Mouse (Mus musculus) kidney, embryonic 15.5 days (tissue): ENCODE data around the gene Nprl3. TPM values are rescaled to one million over a fixed set of nuclear protein-coding genes. Genes with fewer than 3 reads are reported as not detected.
"Not testable (repeated sequence)": the region's sequence is repeated elsewhere in the genome, so short reads cannot be mapped to it uniquely, and the experiment has no call there.

ENCODE experiments used
- ATAC-seq: fragments of 200-750 bp; cut with Nextera tagmentation; replicated peaks from 2 replicates; pipeline ENCODE4 v1.8.0; 2017; ENCODE audit warnings: moderate TSS enrichment; ENCODE audit not compliant: low FRiP score
- H3K27ac ChIP-seq: fragments of 300-500 bp; sonication (generic); 2 replicates; pipeline ENCODE4 v1.5.1; 2015; ENCODE audit warnings: mild to moderate bottlenecking, inconsistent platforms
- H3K27me3 ChIP-seq: fragments of 300-500 bp; sonication (generic); 2 replicates; pipeline ENCODE4 v1.6.1; 2015; ENCODE audit warnings: inconsistent platforms
- H3K36me3 ChIP-seq: fragments of 300-500 bp; sonication (generic); 2 replicates; pipeline ENCODE4 v1.6.1; 2015; ENCODE audit warnings: inconsistent platforms
- H3K4me1 ChIP-seq: fragments of 300-500 bp; sonication (generic); 2 replicates; pipeline ENCODE4 v1.6.1; 2015; ENCODE audit warnings: inconsistent platforms
- H3K4me2 ChIP-seq: fragments of 300-500 bp; sonication (generic); 2 replicates; pipeline ENCODE4 v1.6.1; 2015; ENCODE audit warnings: moderate library complexity, mild to moderate bottlenecking, inconsistent platforms
- H3K4me3 ChIP-seq: fragments of 300-500 bp; sonication (generic); replicated peaks from 2 replicates; pipeline ENCODE4 v1.5.1; 2015; ENCODE audit warnings: mild to moderate bottlenecking, inconsistent platforms
- H3K9ac ChIP-seq: fragments of 300-500 bp; sonication (generic); 2 replicates; pipeline ENCODE4 v1.6.1; 2015; ENCODE audit warnings: mild to moderate bottlenecking, inconsistent platforms
- H3K9me3 ChIP-seq: fragments of 300-500 bp; sonication (generic); replicated peaks from 2 replicates; pipeline ENCODE4 v1.6.1; 2016; ENCODE audit warnings: inconsistent platforms
- WGBS: fragments of 180-500 bp; shearing (Covaris S2); methylation state at CpG from one replicate; pipeline ENCODE4 v1.1.7; 2015; ENCODE audit warnings: mixed read lengths; 5-methylcytosine and 5-hydroxymethylcytosine counted together
- polyA plus RNA-seq: library from polyadenylated mRNA; unstranded; fragments of >200 nt; fragmentation: Nextera tagmentation; extraction: Ambion mirVana; gene quantifications from 2 replicates; pipeline ENCODE4 v1.2.1, GENCODE M21; 2015

The Nprl3 gene
- polyA plus RNA-seq, 1 experiment from 2014 or later: 43.9 TPM

DNA sequence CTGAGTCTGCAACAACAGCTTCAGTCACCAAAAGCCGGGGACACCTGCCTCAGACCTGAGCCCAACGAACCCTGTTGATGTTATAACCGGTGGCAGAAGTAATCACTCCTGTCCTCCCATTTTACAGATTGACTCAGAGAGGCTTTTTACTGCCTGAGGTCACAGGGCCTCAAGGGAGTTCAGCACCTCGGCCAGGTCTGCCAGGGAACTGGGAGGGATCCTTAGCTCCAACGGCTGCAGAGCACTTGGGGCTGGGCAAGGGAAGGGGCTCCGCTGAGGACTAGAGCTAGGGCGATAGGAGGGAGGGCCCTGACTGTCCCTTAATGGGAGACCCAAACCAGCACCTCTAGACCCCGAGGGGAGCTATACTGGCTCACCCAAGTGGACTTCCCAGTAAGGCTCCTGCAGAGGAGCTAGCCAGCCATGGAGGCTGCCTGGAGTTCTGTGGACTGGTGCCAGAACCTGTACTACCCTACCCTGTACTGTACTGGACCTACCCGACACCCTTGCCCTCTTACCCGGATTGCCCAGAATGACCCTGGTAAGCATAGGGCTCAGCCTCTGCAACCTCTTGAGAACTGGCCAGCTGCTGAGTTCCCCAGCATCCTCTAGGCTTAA lies 46.8 kb downstream of the Nprl3 start:
- no peaks in the 10 kb centered on the region for H3K9me3 ChIP-seq
- no peaks in the 10 kb centered on the region for H3K27me3 ChIP-seq
- WGBS: 37% methylated on average over 10 of the region's 10 CpGs
- peak overlapping the region; percentile 93 for H3K9ac ChIP-seq
- H3K4me2 ChIP-seq: peak overlapping the region; percentile 92
- H3K4me3 ChIP-seq: peak overlapping the region; percentile 91
- ATAC-seq: no peak
- peaks cover 5% of the 10 kb centered on the region for H3K36me3 ChIP-seq
- peaks cover 70% of the 10 kb centered on the region for H3K4me1 ChIP-seq
- peak overlapping the region; percentile 98 for H3K27ac ChIP-seq

DNA sequence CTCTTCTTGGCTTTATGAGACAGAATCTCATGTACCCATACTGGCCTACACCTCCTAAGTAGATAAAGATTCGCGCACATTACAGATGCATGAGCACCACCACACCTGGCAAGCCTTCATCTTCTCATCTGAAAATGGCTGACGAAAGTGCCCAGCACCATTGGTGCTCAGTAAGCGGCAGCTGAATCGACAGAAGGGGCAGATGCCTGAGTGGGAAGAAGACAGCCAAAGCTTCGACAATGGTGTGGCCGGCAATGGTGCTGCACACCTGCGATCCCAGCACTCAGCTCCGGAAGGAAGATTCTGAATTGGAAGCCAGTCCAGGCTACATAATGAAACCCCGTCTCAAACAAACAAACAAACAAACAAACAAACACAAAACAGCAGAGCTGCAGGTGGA lies 48.2 kb downstream of the Nprl3 start:
- peaks cover 18% of the 10 kb centered on the region for H3K36me3 ChIP-seq
- H3K4me2 ChIP-seq: no peak overlapping the region
- H3K9ac ChIP-seq: no peak overlapping the region
- no peak overlapping the region for H3K4me3 ChIP-seq
- ATAC-seq: no peak
- H3K9me3 ChIP-seq: no peaks in the 10 kb centered on the region
- no peaks in the 10 kb centered on the region for H3K27me3 ChIP-seq
- no peak overlapping the region for H3K27ac ChIP-seq
- 87% methylated on average over 10 of the region's 10 CpGs for WGBS
- peaks cover 56% of the 10 kb centered on the region for H3K4me1 ChIP-seq

DNA sequence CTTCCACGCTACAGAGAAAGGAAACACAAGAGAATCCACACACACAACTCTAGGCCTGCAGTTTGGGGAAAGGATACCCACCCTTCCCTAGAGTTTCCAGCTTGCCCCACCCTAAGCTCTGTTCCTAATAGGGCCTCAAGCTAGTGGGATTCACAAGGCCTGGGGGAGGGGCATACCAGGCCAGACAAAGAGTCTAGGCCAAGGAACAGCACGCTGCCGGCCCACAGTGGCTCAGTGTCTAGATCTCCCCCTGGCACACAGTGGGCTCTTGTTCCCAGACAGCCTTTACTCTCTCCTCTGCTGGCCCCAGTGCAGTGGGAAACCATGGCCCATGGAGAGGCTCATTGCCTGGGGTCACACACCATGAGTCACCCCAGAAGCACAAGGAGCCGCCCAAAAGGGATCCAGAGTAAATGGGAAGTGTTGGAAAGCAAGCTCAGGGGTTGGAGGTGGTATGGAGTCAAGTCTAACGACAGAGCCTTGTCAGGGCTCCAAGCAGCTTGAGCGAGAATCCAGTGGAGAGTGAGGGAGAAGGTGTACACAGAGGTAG lies 48.9 kb downstream of the Nprl3 start:
- WGBS: 57% methylated on average over 6 of the region's 6 CpGs
- Histone ChIP-seq H3K9ac (no peak overlapping the region), H3K4me3 (no peak overlapping the region), H3K27ac (no peak overlapping the region), H3K9me3 (no peaks in the 10 kb centered on the region), H3K4me1 (peaks cover 49% of the 10 kb centered on the region), H3K36me3 (peaks cover 26% of the 10 kb centered on the region), H3K27me3 (no peaks in the 10 kb centered on the region), H3K4me2 (no peak overlapping the region)
- no peak for ATAC-seq

DNA sequence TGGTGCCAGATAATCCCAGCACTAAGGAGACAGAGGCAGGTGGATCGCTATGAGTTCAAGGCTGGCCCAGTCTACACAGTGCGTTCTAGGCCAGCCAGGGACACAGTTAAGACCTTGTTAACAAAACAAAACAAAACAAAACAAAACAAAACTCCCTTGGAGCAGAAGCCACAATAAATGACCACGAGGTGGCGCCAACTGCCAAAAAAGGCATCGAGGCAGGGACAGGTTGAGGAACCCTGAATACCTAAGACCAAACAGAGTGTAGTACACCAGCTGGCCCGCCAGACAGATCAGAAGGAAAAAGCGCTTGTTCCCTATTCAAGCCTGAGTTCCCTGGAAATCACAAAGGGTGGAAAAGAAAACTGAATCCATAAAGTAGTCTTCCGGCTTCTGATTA lies 50.7 kb downstream of the Nprl3 start:
- peaks cover 43% of the 10 kb centered on the region for H3K36me3 ChIP-seq
- no peaks in the 10 kb centered on the region for H3K9me3 ChIP-seq
- H3K27me3 ChIP-seq: no peaks in the 10 kb centered on the region
- H3K4me1 ChIP-seq: peaks cover 35% of the 10 kb centered on the region
- no peak overlapping the region for H3K27ac ChIP-seq
- 24% methylated on average over 8 of the region's 8 CpGs for WGBS
- no peak overlapping the region for H3K9ac ChIP-seq
- ATAC-seq: no peak
- H3K4me3 ChIP-seq: no peak overlapping the region
- no peak overlapping the region for H3K4me2 ChIP-seq

DNA sequence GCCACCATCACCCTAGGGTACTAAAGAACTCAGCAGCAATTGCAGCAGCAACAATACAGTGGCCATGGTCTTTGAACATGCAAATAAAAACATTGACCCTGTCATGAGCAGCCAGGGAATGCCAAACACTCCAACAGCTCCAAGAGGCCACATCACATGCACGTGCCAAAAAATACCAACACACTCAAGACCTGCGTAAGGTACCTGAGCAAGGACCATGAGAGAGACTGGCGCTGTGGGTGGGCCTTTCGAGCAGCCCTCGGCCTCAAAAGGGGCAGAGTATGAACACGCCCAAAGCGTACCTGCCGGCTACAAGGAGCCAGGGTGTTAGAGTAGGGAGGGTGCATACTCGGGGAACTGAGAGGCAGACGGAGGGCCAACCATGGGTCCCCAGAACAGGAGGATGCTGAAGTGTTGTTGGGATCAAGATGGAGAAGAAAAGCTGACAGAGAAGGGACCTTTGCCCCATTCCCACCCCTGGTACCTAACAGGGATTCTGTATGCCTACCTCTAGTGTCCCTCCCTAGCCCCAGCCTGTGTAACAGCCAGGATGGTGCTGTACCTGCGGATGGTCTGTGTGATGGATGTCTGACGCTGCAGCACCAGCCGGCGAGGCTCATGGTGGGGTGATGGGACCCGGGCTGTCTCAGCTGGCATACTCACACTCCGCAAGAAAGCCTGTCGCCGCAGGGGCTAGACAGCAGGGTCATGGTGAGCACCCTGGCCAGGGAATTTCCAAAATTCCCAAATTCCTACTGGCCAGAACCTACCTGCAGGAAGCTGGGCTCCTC lies 51.9 kb downstream of the Nprl3 start:
- Histone ChIP-seq H3K27me3 (no peaks in the 10 kb centered on the region), H3K9me3 (no peaks in the 10 kb centered on the region), H3K4me1 (peaks cover 25% of the 10 kb centered on the region), H3K36me3 (peaks cover 56% of the 10 kb centered on the region), H3K4me2 (no peak overlapping the region), H3K27ac (no peak overlapping the region), H3K4me3 (no peak overlapping the region), H3K9ac (no peak overlapping the region; the same call in 1 of the 2 replicates)
- ATAC-seq: no peak
- WGBS: 91% methylated on average over 18 of the region's 18 CpGs

DNA sequence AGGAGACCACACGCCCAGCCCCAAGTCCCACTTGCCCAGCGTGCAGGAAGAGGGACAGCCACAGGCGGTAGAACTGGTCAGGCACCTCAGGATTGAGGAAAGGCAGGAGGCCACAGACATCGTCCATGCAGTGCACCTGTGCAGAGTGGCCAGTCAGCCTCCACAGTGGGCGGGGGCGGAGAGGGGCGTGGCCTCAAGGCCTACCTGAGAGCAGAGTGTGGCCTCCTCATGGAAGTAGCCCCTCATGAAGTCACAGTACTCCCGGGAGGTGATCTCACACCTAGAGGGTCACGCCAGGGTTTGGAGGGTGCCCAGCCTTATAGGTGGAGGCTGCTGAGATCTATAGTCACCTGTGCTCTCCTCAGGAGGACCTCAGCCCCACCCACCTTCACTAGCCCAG lies 56.9 kb downstream of the Nprl3 start:
- Histone ChIP-seq H3K9me3 (no peaks in the 10 kb centered on the region), H3K4me3 (no peak overlapping the region), H3K27ac (no peak overlapping the region), H3K36me3 (peaks cover 87% of the 10 kb centered on the region), H3K27me3 (no peaks in the 10 kb centered on the region), H3K4me1 (peaks cover 8% of the 10 kb centered on the region), H3K9ac (no peak overlapping the region), H3K4me2 (no peak overlapping the region)
- 85% methylated on average over 9 of the region's 9 CpGs for WGBS
- no peak for ATAC-seq

DNA sequence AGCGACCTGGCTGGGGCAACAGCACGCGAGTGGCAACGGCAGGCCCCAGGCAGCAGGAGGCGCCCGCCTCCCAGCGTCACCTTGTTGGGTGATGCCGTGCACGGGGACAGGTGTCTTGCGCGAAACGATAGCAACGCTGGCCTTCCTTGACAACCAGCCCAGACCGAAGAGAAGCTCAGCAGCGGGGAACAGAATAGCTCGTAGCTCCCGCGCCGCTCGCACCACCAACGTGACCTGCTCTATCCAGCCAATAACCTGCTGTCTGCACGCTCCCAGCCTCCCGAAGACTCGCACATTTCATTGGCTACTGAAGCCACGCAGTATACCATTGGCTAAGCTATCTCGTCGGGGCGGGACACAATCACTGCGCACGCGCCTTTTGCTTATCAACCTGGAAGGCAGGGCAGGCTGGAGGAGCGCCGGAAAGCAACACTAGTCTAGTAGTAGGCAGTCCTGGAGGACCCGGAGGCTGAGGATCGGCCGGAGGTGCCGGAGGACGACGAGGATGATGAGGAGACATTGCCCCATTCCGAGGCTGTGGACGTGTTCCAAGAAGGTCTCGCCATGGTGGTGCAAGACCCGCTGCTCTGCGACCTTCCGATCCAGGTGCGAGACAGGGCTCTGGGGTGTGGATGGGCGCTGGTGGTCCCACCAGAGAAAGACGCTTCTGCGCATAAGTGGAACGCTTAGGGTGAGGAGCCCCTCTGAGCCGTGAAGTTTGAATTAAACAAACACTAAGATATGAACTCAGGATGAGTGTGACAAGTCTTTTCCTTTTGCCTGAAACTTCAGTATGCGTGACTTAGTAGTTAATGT lies 62.2 kb downstream of the Nprl3 start, which contains the start of gene Snrnp25:
TSS of gene Snrnp25 (plus strand) at position 358 of the 816 bp plus-strand sequence.
- Histone ChIP-seq H3K27me3 (peaks cover 12% of the 10 kb centered on the region), H3K9me3 (no peaks in the 10 kb centered on the region), H3K36me3 (peaks cover 34% of the 10 kb centered on the region), H3K4me2 (peak within 1 kb of the TSS; percentile 85), H3K27ac (peak within 1 kb of the TSS; percentile 61), H3K4me1 (peaks cover 15% of the 10 kb centered on the region), H3K4me3 (peak within 1 kb of the TSS; percentile 65), H3K9ac (peak within 1 kb of the TSS; percentile 70)
- WGBS: under 1% methylated on average over 52 of the region's 52 CpGs
- ATAC-seq: peak; percentile 100

DNA sequence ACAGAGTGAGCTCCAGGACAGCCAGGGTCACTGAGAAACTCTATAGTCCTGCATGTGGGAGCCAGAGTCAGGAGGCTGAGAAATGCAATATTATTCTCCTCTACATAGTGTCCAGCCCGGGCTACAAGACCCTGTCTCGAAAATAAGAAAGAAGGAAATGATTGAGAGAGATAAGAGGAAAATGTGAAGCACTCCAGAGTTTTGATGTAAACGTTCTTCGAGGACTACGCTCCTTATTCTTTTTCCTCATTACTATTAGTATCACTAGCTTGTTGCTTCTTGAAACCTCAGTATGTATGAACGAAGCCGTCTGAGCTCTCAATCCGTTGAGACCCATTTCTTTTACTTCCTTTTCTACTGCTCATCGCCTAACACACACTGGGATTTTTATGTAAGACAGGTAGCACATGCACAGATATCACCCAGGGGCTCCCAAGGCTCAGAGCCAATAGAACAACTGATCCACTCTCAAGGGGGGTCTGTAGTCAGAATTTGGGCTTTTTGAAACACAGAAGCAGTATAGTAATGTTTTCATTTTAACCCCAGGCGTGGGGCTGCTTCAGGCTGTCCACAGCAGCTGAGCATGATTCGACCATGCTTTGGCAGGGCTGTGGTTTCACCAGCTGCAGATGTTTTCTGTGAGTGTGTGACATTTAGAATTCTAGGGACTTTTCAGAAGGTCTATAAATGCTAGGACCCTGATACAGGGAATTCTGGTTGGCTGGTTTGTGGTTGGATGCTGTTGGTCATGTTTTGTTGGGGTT lies 65.4 kb downstream of the Nprl3 start:
- Histone ChIP-seq H3K27me3 (peaks cover 14% of the 10 kb centered on the region), H3K9ac (no peak overlapping the region), H3K4me2 (no peak overlapping the region), H3K9me3 (no peaks in the 10 kb centered on the region), H3K4me3 (no peak overlapping the region), H3K27ac (no peak overlapping the region), H3K36me3 (peaks cover 2% of the 10 kb centered on the region; the same call in 1 of the 2 replicates), H3K4me1 (peaks cover 15% of the 10 kb centered on the region)
- WGBS: 80% methylated on average over 11 of the region's 11 CpGs
- ATAC-seq: no peak

DNA sequence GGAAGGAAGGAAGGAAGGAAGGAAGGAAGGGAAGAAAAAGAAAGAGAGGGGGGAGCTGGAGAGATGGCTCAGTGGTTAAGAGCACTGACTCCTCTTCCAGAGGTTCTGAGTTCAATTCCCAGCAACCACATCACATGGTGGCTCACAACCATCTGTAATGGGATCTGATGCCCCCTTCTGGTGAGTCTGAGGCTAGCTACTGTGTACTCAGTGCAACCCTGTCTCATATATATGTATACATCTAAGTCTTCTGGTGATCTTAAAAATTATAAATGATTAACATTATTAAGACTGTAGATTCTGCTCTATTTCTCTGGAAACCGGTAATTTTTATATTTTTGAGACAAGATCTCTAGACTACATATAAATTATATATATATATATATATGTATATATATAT lies 66.5 kb downstream of the Nprl3 start:
- 55% methylated on average over 1 of the region's 1 CpGs for WGBS
- H3K27ac ChIP-seq, ATAC-seq, H3K4me2 ChIP-seq, H3K9me3 ChIP-seq, H3K9ac ChIP-seq, H3K36me3 ChIP-seq, H3K4me1 ChIP-seq, H3K4me3 ChIP-seq: not testable (repeated sequence)
- H3K27me3 ChIP-seq: peaks cover 14% of the 10 kb centered on the region

DNA sequence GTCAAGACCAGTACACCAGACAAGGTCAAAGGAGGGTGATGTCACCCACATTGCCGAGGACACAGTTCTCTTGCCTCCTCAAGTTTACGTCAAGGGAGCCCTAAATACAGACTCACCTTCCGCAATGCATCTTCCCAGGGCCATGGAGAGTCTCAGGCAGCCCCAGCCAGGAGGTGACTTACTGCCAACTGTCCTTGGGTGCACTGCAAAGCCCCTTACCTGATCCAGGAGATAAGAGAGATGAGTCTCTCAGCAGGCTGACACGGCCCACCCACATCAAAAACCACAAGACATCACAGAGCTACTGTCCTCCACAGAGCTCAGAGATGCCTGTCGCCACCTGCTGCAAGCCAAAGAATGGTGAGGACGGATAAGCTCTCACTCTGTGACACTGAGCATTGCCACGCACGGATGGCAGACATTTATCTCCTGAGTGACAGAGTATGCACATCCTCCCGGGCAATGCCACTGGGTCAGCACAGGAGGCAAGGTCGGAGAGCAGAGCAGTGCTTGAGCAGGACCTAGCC lies 67.4 kb downstream of the Nprl3 start, which contains the start of gene Il9r:
TSS of gene Il9r (minus strand) at position 205 of the 527 bp plus-strand sequence.
- 68% methylated on average over 10 of the region's 10 CpGs for WGBS

DNA sequence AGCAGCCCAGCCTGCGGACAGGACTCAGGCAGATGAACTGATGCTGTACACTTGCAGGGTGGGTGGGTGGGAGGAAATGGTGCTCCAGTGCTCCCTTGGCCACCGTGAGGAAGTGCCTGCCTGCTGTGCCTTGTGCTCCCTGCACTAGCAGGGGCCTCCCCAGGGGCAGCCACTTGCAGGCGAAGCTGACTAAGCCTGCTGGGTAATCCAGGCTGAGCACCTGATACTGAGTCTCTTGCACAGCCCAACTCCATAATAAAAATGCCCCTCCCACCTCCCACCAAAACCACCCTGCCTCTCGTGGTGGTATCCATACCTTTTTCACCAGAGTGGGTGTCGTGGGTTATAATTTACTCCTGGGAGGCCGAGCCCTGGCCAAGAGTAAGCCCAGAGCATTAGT lies 68.3 kb downstream of the Nprl3 start:
- H3K4me2 ChIP-seq: no peak overlapping the region
- no peak overlapping the region for H3K27ac ChIP-seq
- no peak overlapping the region for H3K4me3 ChIP-seq
- H3K9ac ChIP-seq: no peak overlapping the region
- H3K27me3 ChIP-seq: peaks cover 14% of the 10 kb centered on the region
- no peaks in the 10 kb centered on the region for H3K36me3 ChIP-seq
- H3K9me3 ChIP-seq: no peaks in the 10 kb centered on the region
- ATAC-seq: no peak
- no peaks in the 10 kb centered on the region for H3K4me1 ChIP-seq
- WGBS: 39% methylated on average over 6 of the region's 6 CpGs

More for the DNA sequence above, 67.4 kb downstream of the Nprl3 start, which contains the start of gene Il9r:
- Histone ChIP-seq H3K27me3 (peaks cover 14% of the 10 kb centered on the region), H3K4me1 (peaks cover 7% of the 10 kb centered on the region), H3K36me3 (no peaks in the 10 kb centered on the region), H3K9me3 (no peaks in the 10 kb centered on the region), H3K9ac (no peak within 1 kb of the TSS), H3K4me3 (no peak within 1 kb of the TSS), H3K27ac (no peak within 1 kb of the TSS), H3K4me2 (no peak within 1 kb of the TSS)
- no peak for ATAC-seq
